In the genomic region with DNA sequence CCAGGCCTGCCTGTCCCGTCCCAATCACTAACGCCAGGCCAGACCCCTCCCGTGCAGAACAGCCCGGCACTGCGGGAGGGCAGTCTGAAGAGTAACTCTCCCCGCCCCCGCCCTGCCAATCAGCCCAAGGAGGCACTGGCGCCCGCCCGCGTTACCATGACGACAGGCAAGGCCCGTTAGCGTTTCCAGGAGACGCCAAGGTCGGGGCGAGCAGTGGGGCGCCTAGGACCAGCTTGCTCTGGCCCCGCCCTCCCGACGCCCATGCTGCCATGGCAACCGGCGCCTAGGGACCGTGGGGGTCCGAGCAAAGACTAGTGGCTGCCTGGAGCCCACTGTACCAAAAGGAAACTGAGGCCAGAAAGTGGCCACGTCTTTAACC, we compare ENCODE assay signal across 8 mouse cellular contexts. TPM values are rescaled to one million over a fixed set of nuclear protein-coding genes. Genes with fewer than 3 reads are reported as not detected.
DNase-seq lines count a peak whose midpoint lies in the region; ATAC-seq lines count a peak whose summit lies in the region.

No protein-coding gene starts in this region.

- H3K27me3 ChIP-seq in limb, embryonic 12.5 days = no peaks in the 10 kb centered on the region; the same call in 1 of the 2 replicates
- H3K27me3 ChIP-seq in midbrain, embryonic 11.5 days (ENCODE audit: control insufficient read depth, insufficient read depth, low read length) = peaks cover 2% of the 10 kb centered on the region; the same call in 1 of the 2 replicates

- H3K4me2 ChIP-seq in limb, embryonic 12.5 days = peak overlapping the region; percentile 54
- H3K4me2 ChIP-seq in midbrain, embryonic 11.5 days = peak overlapping the region; percentile 36

- H3K4me1 ChIP-seq in limb, embryonic 12.5 days (replicated peaks) = peaks cover 62% of the 10 kb centered on the region
- H3K4me1 ChIP-seq in midbrain, embryonic 11.5 days (ENCODE audit: control insufficient read depth, insufficient read depth, low read length) = peaks cover 44% of the 10 kb centered on the region

- DNase-seq in spleen, adult 18-20 months = peak; percentile 62 to 66
- no peak for DNase-seq in spleen, adult 12 weeks (ENCODE audit: low spot score)
- peak; percentile 98 for DNase-seq in embryo, embryonic 10 days (ENCODE audit: low spot score)
- DNase-seq in gastrocnemius, postnatal 36 days = peak; percentile 43 to 54
- DNase-seq in kidney, adult 11 months = peak; percentile 81
- DNase-seq in midbrain, embryonic 11.5 days (ENCODE audit: low spot score, missing footprints) = peak; percentile 99
- DNase-seq in spleen, postnatal 14 days (ENCODE audit: low spot score in 2 of 2) = peak; percentile 46 to 63

- peak; percentile 15; the same call in 1 of the 2 replicates for ATAC-seq in limb, embryonic 12.5 days (ENCODE audit: insufficient number of reproducible peaks, insufficient read depth, low FRiP score, low TSS enrichment, low read depth)
- ATAC-seq in midbrain, embryonic 11.5 days (ENCODE audit: low FRiP score) = peak; percentile 82

- intact Hi-C loops in gastrocnemius, postnatal 36 days (cut with DNase I) = no loop called here

- peak overlapping the region; percentile 87 for H3K27ac ChIP-seq in limb, embryonic 12.5 days
- peak overlapping the region; percentile 90 for H3K27ac ChIP-seq in midbrain, embryonic 11.5 days (ENCODE audit: low read depth, low read length)

- peak overlapping the region; percentile 28 for H3K4me3 ChIP-seq in limb, embryonic 12.5 days (replicated peaks)
- H3K4me3 ChIP-seq in midbrain, embryonic 11.5 days (ENCODE audit: low read depth, low read length) = peak overlapping the region; percentile 19; the same call in 1 of the 2 replicates

- H3K9me3 ChIP-seq in limb, embryonic 12.5 days = no peaks in the 10 kb centered on the region; the same call in 1 of the 2 replicates
- no peaks in the 10 kb centered on the region for H3K9me3 ChIP-seq in midbrain, embryonic 11.5 days (ENCODE audit: control insufficient read depth, low read length)

- WGBS in limb, embryonic 12.5 days = 3% methylated on average over 26 of the region's 26 CpGs
- WGBS in midbrain, embryonic 11.5 days = 0% methylated on average over 26 of the region's 26 CpGs

- H3K9ac ChIP-seq in limb, embryonic 12.5 days (replicated peaks) = no peak overlapping the region
- peak overlapping the region; percentile 51 for H3K9ac ChIP-seq in midbrain, embryonic 11.5 days (ENCODE audit: low read length)

- H3K36me3 ChIP-seq in limb, embryonic 12.5 days = peaks cover 55% of the 10 kb centered on the region
- no peaks in the 10 kb centered on the region for H3K36me3 ChIP-seq in midbrain, embryonic 11.5 days (ENCODE audit: control insufficient read depth, insufficient read depth, low read length)

RNA-seq across cellular contexts. Expression of gene Isyna1, which starts 7.1 kb away (rescaled TPM):
- 1 to 10 TPM; 4.1 to 5.1 TPM for total RNA-seq in gastrocnemius, postnatal 36 days (2021)
- polyA plus RNA-seq in limb, embryonic 12.5 days (2016; fragmentation: Nextera tagmentation; extraction: Ambion mirVana) = 177 and 180 TPM in 2 replicates
- polyA plus RNA-seq in midbrain, embryonic 11.5 days (2014; fragmentation: Nextera tagmentation; extraction: Ambion mirVana) = 46.1 and 56.0 TPM in 2 replicates

RNA-seq across cellular contexts. Expression of gene Ssbp4, which starts 7.4 kb away (rescaled TPM):
- total RNA-seq in gastrocnemius, postnatal 36 days (2021) = 10 to 100 TPM; 12.5 to 15.9 TPM
- 137 and 151 TPM in 2 replicates for polyA plus RNA-seq in limb, embryonic 12.5 days (2016; fragmentation: Nextera tagmentation; extraction: Ambion mirVana)
- polyA plus RNA-seq in midbrain, embryonic 11.5 days (2014; fragmentation: Nextera tagmentation; extraction: Ambion mirVana) = 87.8 and 96.9 TPM in 2 replicates

RNA-seq across cellular contexts. Expression of gene Lrrc25, which starts 14.7 kb away (rescaled TPM):
- total RNA-seq in gastrocnemius, postnatal 36 days (2021) = under 1 TPM; 0.38 to 0.64 TPM
- polyA plus RNA-seq in limb, embryonic 12.5 days (2016; fragmentation: Nextera tagmentation; extraction: Ambion mirVana) = 0.76 and 1.2 TPM in 2 replicates
- polyA plus RNA-seq in midbrain, embryonic 11.5 days (2014; fragmentation: Nextera tagmentation; extraction: Ambion mirVana) = 1.2 and 1.3 TPM in 2 replicates

RNA-seq across cellular contexts. Expression of gene Gdf15, which starts 31.0 kb away (rescaled TPM):
- under 1 TPM in 1 of 2 experiments, not detected in 1; 0.18 TPM for total RNA-seq in gastrocnemius, postnatal 36 days (2021)
- 0.15 TPM in 1 of 2 replicates, not detected in the other for polyA plus RNA-seq in limb, embryonic 12.5 days (2016; fragmentation: Nextera tagmentation; extraction: Ambion mirVana)
- polyA plus RNA-seq in midbrain, embryonic 11.5 days (2014; fragmentation: Nextera tagmentation; extraction: Ambion mirVana) = 0.10 and 0.11 TPM in 2 replicates

RNA-seq across cellular contexts. Expression of gene Pgpep1, which starts 58.9 kb away (rescaled TPM):
- 10 to 100 TPM; 11.1 to 15.9 TPM for total RNA-seq in gastrocnemius, postnatal 36 days (2021)
- 45.7 and 53.9 TPM in 2 replicates for polyA plus RNA-seq in limb, embryonic 12.5 days (2016; fragmentation: Nextera tagmentation; extraction: Ambion mirVana)
- polyA plus RNA-seq in midbrain, embryonic 11.5 days (2014; fragmentation: Nextera tagmentation; extraction: Ambion mirVana) = 103 and 108 TPM in 2 replicates
